Mouse (Mus musculus): Measurements from ENCODE around the gene Selenbp1. TPM values are rescaled to one million over a fixed set of nuclear protein-coding genes. Genes with fewer than 3 reads are reported as not detected.
"Not testable (repeated sequence)": the region's sequence is repeated elsewhere in the genome, so short reads cannot be mapped to it uniquely, and the experiment has no call there.

The Selenbp1 gene
- polyA plus RNA-seq (2015; fragmentation: Nextera tagmentation; extraction: Ambion mirVana): 129 and 135 TPM in 2 replicates

DNA sequence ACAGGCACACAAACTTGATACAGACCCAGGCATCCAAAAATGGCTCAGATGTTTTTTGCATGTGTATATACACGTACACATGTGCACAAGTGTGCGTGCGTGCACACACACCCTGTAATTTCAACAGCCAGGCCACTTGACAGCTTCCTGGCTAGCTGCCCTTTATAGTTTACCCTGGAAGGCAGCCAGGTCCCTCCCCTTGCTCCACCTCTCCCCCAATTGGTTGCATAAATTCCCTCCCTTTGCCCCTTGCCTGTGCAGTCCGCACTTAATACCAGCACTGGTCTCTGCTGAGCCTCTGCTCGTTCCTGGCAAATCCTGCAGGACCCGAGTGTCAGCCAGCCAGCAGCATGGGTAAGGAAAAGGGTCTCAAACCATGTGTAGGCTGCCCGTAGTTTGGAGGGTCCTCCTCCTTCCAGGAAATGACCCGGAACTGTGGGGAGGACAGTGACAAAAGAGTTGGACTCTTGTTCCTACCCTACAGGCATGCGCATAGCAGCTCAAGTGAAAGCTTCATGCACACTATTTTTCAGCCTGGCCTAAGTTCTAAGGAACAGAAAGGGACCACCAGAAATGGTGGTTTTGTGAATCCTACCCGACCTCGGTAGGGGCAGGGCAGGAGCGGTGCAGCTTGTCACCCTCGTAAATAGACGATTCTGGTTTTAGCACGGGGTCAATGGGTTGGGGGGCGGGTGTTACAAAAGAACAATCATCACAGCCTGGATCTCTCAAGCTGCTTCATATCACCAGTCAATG, at the start of gene Selenbp1:
TSS of gene Selenbp1 (plus strand) at position 248 of the 756 bp plus-strand sequence.
- Histone ChIP-seq H3K9ac (replicated peaks) (peak within 1 kb of the TSS; percentile 73), H3K4me1 (ENCODE audit: insufficient read depth) (peaks cover 23% of the 10 kb centered on the region), H3K9me3 (ENCODE audit: low read length) (no peaks in the 10 kb centered on the region), H3K27me3 (ENCODE audit: insufficient read depth, low read length) (no peaks in the 10 kb centered on the region), H3K4me3 (ENCODE audit: low read depth, low read length) (peak within 1 kb of the TSS; percentile 55), H3K36me3 (replicated peaks; ENCODE audit: insufficient read depth, low read length) (no peaks in the 10 kb centered on the region), H3K27ac (ENCODE audit: low read depth) (peak within 1 kb of the TSS; percentile 97), H3K4me2 (ENCODE audit: low read depth, low read length) (peak within 1 kb of the TSS; percentile 66)
- peak; percentile 88 for TF ChIP-seq EP300 (IDR thresholded peaks at IDR 0.05; ENCODE audit: low read depth)
- TF ChIP-seq CTCF (IDR thresholded peaks at IDR 0.05; ENCODE audit: low read depth): no peak
- peak; percentile 90 for ATAC-seq
- WGBS (ENCODE audit: insufficient replicate concordance): 4% methylated on average over 16 of the region's 16 CpGs
- peak; percentile 92 for DNase-seq

DNA sequence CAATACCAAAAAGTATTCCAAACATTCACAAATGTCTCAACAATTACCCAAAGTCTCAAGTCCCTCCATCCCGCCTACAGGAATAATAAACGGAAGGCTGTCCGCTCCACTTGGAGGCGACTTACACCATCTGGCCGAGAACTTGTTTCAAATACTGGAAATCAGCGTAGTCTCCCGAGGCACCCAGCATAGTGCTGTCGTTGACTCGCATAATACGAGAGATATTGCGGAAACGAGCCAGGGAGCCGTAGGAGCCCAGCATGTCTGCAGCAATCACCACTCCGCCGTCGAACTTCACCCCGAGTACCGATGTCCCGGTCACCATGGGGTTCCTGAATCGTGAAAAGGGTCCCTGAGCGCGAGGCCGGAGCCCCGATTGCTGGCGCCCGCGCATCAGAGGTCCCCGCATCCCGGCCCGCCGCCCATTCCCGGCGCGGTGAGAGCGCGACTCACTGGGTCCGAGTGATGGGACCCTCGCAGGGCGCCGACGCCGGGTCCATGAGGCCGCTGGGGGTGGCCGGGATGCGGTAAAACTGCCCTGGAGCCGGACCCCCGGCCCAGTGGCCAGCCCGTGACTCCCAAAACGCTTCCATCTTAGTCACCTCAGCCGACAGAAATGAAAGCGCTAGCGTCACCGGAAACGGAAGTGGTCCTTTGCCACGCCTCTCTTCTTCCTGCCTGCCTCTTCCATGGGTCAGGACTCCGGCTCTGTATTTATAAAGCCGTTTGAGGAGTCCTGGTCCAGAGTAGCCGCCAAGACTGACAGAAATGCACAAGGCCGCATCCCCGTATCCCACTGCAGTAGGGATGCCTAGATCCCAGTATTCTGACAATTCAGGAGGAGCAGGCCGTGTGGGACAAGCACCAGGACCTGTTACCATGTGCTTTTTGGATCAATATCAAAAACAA, 46.3 kb upstream of the Selenbp1 start, which contains the start of gene Psmb4:
TSS of gene Psmb4 (minus strand) at position 646 of the 909 bp plus-strand sequence.
- ATAC-seq: peak; percentile 89

DNA sequence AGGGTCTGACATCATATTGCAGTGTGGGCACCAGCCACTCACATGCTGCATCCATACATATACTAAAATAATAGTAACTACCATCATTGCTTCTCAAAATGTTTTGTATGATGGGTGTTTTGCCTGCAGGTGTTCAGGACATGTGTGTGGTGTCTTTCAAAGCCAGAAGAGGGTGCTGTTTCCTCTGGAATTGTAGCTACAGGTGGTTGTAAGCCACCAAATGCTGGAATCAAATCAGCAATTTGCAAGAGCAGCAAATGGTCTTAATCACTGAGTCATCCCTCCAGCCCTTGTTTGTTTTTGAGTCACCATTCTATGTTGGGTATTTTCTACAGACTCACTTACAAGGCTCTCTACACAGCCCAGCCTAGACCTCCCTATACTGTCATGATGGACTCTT, 44.3 kb upstream of the Selenbp1 start:
- ATAC-seq: peak; percentile 28; the same call in 1 of the 2 replicates
- no peak overlapping the region for H3K27ac ChIP-seq (ENCODE audit: low read depth)
- no peaks in the 10 kb centered on the region for H3K9me3 ChIP-seq (ENCODE audit: low read length)
- no peak overlapping the region for H3K4me3 ChIP-seq (ENCODE audit: low read depth, low read length)
- no peak overlapping the region for H3K9ac ChIP-seq (replicated peaks)
- peaks cover 14% of the 10 kb centered on the region for H3K4me1 ChIP-seq (ENCODE audit: insufficient read depth)
- H3K4me2 ChIP-seq (ENCODE audit: low read depth, low read length): no peak overlapping the region
- DNase-seq: no peak
- no peaks in the 10 kb centered on the region for H3K27me3 ChIP-seq (ENCODE audit: insufficient read depth, low read length)
- TF ChIP-seq EP300 (IDR thresholded peaks at IDR 0.05; ENCODE audit: low read depth) (no peak), CTCF (IDR thresholded peaks at IDR 0.05; ENCODE audit: low read depth) (peak; percentile 79)
- H3K36me3 ChIP-seq (replicated peaks; ENCODE audit: insufficient read depth, low read length): peaks cover 13% of the 10 kb centered on the region

More for the DNA sequence above, 46.3 kb upstream of the Selenbp1 start, which contains the start of gene Psmb4:
- peak; percentile 91 for DNase-seq
- H3K4me3 ChIP-seq (ENCODE audit: low read depth, low read length): peak within 1 kb of the TSS; percentile 90
- peak within 1 kb of the TSS; percentile 88 for H3K4me2 ChIP-seq (ENCODE audit: low read depth, low read length)
- peaks cover 14% of the 10 kb centered on the region for H3K4me1 ChIP-seq (ENCODE audit: insufficient read depth)
- no peaks in the 10 kb centered on the region for H3K9me3 ChIP-seq (ENCODE audit: low read length)
- TF ChIP-seq EP300 (IDR thresholded peaks at IDR 0.05; ENCODE audit: low read depth) (peak; percentile 57; the same call in 1 of the 2 replicates), CTCF (IDR thresholded peaks at IDR 0.05; ENCODE audit: low read depth) (no peak)
- H3K9ac ChIP-seq (replicated peaks): peak within 1 kb of the TSS; percentile 88
- no peaks in the 10 kb centered on the region for H3K27me3 ChIP-seq (ENCODE audit: insufficient read depth, low read length)
- peak within 1 kb of the TSS; percentile 79 for H3K27ac ChIP-seq (ENCODE audit: low read depth)
- peaks cover 28% of the 10 kb centered on the region for H3K36me3 ChIP-seq (replicated peaks; ENCODE audit: insufficient read depth, low read length)
- WGBS (ENCODE audit: insufficient replicate concordance): 1% methylated on average over 61 of the region's 61 CpGs

DNA sequence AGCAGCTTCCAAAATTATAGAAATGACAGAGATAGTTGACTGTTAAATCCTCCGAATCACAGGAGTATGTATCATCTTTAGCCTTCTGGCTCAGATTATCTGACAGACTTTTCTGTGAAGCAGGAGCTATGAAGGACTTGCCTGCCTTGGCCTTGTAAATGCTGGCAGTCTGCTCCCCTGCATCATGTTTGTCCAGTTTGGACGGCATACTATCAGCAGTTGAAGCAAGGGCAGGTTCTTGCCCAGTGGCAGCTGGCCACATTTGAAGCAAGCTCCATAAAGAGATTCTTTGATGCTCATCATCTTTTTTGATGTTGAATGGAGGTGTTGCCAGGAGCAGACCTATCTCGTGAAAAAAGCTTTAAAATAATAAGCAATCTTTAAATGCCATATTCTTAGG, 38.8 kb upstream of the Selenbp1 start:
- DNase-seq: no peak
- H3K4me3 ChIP-seq (ENCODE audit: low read depth, low read length): no peak overlapping the region
- no peak overlapping the region for H3K4me2 ChIP-seq (ENCODE audit: low read depth, low read length)
- H3K36me3 ChIP-seq (replicated peaks; ENCODE audit: insufficient read depth, low read length): no peaks in the 10 kb centered on the region
- no peak overlapping the region for H3K27ac ChIP-seq (ENCODE audit: low read depth)
- TF ChIP-seq EP300 (IDR thresholded peaks at IDR 0.05; ENCODE audit: low read depth) (no peak), CTCF (IDR thresholded peaks at IDR 0.05; ENCODE audit: low read depth) (no peak)
- no peak overlapping the region for H3K9ac ChIP-seq (replicated peaks)
- no peaks in the 10 kb centered on the region for H3K9me3 ChIP-seq (ENCODE audit: low read length)
- WGBS (ENCODE audit: insufficient replicate concordance): 70% methylated on average over 3 of the region's 3 CpGs
- no peaks in the 10 kb centered on the region for H3K27me3 ChIP-seq (ENCODE audit: insufficient read depth, low read length)
- no peak for ATAC-seq
- H3K4me1 ChIP-seq (ENCODE audit: insufficient read depth): no peaks in the 10 kb centered on the region

DNA sequence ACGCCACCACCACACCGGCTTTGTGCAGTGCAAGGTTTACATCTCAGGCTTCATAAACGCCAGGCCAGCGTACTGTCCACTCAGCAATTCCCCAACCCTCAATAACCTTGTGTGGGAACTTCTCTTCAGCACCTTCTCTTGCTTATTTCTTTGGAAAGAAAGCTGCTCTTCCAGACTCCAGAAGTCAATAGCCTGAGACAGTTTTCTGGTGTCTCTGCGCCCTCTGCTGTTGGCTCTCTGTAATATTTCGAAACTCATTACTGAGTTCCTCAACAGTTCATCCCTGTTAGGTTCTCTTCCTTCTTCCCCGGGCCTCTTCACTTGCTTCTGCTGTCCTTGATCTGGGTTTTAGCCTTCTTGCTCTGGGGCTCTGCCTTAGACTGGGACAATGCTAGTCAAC, 30.1 kb upstream of the Selenbp1 start:
- WGBS (ENCODE audit: insufficient replicate concordance): 22% methylated on average over 7 of the region's 7 CpGs
- Histone ChIP-seq H3K9ac (replicated peaks) (no peak overlapping the region), H3K4me2 (ENCODE audit: low read depth, low read length) (no peak overlapping the region), H3K4me1 (ENCODE audit: insufficient read depth) (no peaks in the 10 kb centered on the region), H3K4me3 (ENCODE audit: low read depth, low read length) (no peak overlapping the region), H3K27me3 (ENCODE audit: insufficient read depth, low read length) (no peaks in the 10 kb centered on the region), H3K9me3 (ENCODE audit: low read length) (no peaks in the 10 kb centered on the region), H3K27ac (ENCODE audit: low read depth) (no peak overlapping the region), H3K36me3 (replicated peaks; ENCODE audit: insufficient read depth, low read length) (no peaks in the 10 kb centered on the region)
- no peak for TF ChIP-seq EP300 (IDR thresholded peaks at IDR 0.05; ENCODE audit: low read depth)
- peak; percentile 84 for TF ChIP-seq CTCF (IDR thresholded peaks at IDR 0.05; ENCODE audit: low read depth)
- no peak for ATAC-seq
- DNase-seq: peak; percentile 64

DNA sequence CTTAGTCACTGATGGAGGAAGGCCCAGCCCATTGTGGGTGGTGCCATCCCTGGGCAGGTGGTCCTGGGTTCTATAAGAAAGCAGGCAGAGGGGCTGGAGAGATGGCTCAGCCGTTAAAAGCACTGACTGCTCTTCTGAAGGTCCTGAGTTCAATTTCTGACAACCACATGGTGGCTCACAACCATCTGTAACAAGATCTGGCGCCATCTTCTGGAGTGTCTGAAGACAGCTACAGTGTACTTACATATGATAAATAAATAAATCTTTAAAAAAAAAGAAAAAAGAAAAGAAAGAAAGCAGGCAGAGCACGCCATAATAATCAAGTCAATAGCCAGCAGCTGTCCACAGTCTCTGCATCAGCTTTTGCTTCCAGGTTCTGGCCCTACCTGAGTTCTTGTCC, 28.1 kb upstream of the Selenbp1 start:
- H3K4me3 ChIP-seq (ENCODE audit: low read depth, low read length); H3K4me1 ChIP-seq (ENCODE audit: insufficient read depth); H3K27ac ChIP-seq (ENCODE audit: low read depth); H3K4me2 ChIP-seq (ENCODE audit: low read depth, low read length); DNase-seq; H3K36me3 ChIP-seq (replicated peaks; ENCODE audit: insufficient read depth, low read length); H3K27me3 ChIP-seq (ENCODE audit: insufficient read depth, low read length); ATAC-seq; H3K9ac ChIP-seq (replicated peaks); H3K9me3 ChIP-seq (ENCODE audit: low read length): not testable (repeated sequence)
- WGBS (ENCODE audit: insufficient replicate concordance): 66% methylated on average over 3 of the region's 3 CpGs
- peak; percentile 45 for TF ChIP-seq CTCF (IDR thresholded peaks at IDR 0.05; ENCODE audit: low read depth)

Measured in liver, postnatal 0 days (tissue).